Mouse (Mus musculus): ENCODE measurements at regions not wholly inside any gene's neighbourhood (a gene's known extent, or its start where the extent isn't known, plus 50 kb on each side); places are given as distances from the start of the nearest gene placed in this dataset.

- no peak for TF ChIP-seq NANOG (IDR thresholded peaks at IDR 0.05; ENCODE audit: borderline replicate concordance, low read length)
- TF ChIP-seq CTCF (conservative IDR thresholded peaks at IDR 0.05; ENCODE audit: low read length): no peak
- no peak for TF ChIP-seq POU5F1 (IDR thresholded peaks at IDR 0.05; ENCODE audit: borderline replicate concordance, low read length)
Observed at GRCm38 (mm10) chr3:19894258-19894629, 62.6 kb upstream of the Cp start.
